Mouse (Mus musculus) adrenal gland, adult 8-10 months (tissue): ENCODE results near the gene Il1rapl2. TPM values are rescaled to one million over a fixed set of nuclear protein-coding genes. Genes with fewer than 3 reads are reported as not detected.
A peak's percentile ranks its signal among the peaks of the same experiment; 100 is the strongest.

Experiments used
- DNase-seq: peaks from one replicate; pipeline ENCODE4 v3.0.0; 2022
- total RNA-seq, 4 experiments: library from RNA; stranded (reverse); gene quantifications; 2 replicates each; pipeline ENCODE4 v1.2.4; 2022

Il1rapl2 gene
- total RNA-seq, result 1 to 10 TPM in 2 of 4 experiments, under 1 TPM in 2; 0.59 to 5.8 (median 2.1) TPM

DNA sequence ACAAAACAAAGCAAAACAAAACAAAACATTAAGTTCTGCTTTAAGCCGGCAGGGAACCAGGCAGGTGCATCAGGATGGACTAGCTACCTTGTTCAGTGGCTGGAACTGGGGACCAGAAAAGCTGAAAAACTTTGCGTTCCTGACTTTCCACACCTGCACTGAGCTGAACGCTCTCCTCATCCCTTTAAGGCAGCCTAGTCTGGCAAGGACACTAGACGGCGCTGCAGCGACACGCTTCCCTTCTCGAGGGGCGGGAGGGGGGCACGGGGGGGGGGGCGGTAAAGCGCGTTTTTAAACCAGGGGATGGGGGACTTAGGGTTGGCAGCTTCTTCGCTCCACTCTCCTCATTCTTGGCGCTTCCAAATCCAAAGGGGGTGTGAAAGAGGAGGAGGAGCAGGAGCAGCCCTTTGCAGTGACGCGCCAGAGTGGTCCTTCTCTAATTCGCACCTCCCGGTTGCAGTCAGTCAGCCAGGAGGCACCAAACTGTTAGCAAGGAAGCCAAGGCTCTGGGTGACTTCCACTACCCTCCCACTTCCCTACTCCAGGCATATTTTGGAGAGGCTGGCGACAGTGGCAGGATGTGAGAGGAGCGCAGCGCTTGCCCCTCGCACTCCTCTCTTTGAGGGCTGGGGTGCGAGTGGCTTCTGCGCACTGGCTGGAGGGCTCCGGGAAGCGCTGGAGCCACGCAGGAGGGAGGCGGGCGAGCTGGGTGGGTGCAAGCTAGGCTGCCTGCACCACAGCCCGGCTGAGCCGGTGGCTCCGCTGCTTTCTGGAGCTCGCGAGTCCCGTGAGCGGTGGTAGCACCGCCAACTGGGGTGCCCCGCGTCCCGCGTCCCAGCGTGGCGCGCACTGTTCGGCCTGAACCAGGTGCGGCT is at the start of gene Il1rapl2:
Il1rapl2 (plus strand) TSS at position 288 of the 875 bp plus-strand sequence.
- DNase-seq, result no peak

DNA sequence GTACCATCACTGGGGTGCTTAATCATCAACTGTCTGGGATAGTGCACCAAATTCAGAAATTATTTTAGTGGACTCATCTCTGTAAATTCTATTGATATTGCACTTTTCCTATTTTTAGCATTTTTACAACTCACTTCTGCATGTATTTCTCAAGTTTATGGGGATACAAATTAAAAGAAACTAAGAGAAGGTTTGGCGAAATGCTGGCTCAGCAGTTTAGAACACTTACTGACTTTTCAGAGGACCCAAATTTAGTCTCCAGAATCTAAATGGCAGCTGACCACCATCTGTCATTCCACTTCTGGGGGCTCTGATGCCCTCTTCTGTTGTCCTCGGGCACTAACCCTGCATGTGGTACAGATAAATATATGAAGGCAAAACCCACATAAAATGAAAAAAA is 22.1 kb upstream of the Il1rapl2 start:
- DNase-seq, result no peak

DNA sequence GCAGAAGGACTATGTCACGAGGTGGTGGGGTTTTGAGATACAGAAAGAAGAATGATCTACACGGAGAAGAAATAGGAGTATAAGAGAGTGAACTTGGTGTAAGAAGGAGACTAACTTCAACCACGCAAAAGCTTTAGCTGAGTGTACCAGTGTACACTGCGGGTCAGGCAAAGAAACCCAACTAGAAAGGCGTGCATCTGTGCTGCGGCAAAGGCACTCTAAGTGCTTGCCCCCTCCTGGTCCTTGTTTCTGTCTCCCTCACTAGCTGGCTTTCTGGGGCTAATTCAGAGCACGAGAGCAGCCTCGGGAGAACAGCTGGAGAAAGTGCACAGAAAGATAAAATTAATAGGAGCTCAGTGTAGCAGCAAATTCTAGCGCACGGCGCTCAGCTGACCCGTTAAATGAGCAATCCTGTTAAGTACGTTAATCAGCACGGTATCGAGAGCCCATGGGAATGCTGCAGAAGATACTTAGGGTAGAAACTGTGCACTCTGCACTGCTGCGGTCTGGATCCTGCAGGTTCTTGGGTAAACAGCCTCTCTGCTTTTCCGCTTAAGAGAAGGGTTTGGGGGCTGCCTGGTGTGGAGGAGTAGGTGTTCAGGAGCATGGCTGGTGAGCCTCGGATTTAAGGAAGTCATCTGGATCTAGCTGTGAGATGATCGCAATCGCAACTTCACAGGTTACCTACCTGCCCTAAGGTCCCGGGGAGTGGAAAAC is 778 bp upstream of the Il1rapl2 start:
- no peak for DNase-seq

DNA sequence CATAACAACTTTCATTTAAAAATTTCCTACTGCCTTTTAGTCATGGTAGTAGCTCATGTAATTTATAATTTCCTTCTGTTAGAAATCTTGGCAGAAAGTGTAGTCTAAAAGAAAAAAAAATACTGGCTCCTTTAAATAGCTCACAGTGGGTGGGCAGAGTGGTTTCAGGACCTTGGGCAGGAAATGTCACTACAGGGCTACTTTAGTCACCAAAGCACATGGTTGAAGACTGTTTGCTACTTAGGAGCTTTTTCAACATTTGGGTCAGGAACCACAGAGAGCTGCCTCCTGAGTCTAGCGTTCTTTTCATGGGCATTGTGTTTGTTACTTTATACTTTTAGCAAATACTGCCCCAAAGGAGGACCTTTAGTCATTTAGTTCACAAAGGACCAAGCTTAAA is 12.2 kb downstream of the Il1rapl2 start:
- DNase-seq, result no peak

DNA sequence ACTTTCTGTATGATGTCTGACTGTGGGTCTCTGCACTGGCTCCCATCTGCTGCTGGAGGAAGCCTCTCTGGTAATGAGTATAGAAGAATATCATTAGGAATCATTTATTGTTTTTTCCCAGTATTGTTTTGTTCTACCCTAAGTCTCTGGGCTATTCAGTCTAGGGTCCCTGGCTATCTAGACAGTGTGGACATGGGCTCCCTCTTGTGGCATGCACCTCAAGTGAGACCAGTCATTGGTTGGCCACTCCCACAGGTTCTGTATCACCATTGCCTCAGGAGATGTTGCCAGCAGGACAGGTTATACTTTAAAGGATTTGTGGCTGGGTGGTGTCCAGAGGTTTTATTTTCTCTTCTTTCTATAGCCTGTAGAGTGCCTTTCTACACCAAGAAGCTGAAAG is 50.3 kb downstream of the Il1rapl2 start:
- DNase-seq, result peak; percentile 15

DNA sequence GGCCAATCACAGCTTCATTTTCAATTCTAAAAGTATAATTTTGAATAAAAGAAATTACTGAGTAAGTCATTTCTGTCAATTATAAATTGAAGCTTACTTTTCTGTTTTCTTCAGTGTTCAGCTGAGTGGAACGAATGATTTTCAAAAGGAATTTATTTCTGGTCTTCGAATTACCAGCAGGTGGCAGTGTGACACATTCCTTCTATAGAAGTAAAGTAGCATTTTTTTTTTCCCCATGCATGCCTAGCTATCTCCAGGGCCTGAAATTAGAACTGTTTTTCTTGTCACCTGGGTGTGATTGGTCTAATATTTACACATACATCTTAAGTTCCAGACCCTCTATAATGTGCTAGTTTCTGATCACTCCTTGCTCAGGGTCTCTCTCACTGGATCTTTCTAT is 96.6 kb downstream of the Il1rapl2 start:
- DNase-seq, result no peak

DNA sequence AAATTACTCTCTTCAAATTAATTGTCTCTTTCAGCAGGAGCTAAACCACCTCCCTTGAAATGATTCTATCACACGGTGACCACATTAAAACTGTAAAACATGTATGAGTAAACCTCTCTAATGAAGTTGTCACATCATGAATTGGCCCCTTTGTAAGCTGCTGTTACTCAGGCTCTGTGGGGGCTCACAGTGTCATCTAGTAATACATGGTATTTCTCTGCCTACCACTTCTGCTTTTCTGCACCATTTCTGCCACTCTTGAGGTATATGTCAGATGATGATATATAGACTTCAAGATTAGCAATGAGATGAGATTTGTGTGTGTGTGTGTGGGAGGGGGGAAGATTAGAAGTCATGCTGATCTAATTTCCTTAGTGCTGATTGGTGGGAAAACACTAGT is 117.6 kb downstream of the Il1rapl2 start:
- DNase-seq, result no peak

DNA sequence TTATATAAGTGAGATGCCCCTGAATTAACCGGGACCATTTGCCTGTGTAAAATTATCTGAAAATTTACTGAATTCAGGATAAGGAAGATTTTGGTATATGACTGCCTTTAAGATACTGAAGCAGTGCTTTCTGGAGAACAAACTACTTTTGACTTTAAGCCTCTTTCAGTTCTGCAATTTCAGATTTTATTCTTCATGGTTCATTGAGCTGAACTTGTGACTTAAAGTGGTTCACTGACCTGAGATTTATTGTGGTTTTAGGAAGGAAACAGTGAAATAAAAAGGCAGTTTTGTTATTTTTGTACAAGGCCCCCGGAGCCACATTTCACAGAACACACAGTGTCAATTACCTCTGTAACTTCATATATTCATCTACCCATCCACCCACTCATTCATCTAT is 129.6 kb downstream of the Il1rapl2 start:
- DNase-seq, result no peak

DNA sequence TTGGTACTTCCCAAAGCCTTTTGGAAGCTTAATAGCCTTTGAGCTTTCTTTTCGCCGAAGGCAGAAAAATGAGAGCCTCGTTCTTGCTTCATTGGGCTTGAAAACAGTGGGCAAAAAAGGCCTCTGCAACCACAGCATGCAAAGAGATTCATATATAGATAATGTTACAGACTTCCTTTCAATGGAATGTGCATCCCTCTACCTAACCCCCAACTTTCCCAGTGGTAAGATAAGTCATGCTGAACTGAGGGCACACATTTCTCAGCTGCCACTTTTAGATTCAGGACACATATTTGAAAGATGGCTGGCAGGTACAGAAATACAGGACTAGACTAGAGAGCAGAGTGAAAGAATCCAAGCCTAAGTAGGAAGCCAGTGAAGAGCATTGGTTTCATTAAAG is 185.1 kb downstream of the Il1rapl2 start:
- DNase-seq, result no peak

DNA sequence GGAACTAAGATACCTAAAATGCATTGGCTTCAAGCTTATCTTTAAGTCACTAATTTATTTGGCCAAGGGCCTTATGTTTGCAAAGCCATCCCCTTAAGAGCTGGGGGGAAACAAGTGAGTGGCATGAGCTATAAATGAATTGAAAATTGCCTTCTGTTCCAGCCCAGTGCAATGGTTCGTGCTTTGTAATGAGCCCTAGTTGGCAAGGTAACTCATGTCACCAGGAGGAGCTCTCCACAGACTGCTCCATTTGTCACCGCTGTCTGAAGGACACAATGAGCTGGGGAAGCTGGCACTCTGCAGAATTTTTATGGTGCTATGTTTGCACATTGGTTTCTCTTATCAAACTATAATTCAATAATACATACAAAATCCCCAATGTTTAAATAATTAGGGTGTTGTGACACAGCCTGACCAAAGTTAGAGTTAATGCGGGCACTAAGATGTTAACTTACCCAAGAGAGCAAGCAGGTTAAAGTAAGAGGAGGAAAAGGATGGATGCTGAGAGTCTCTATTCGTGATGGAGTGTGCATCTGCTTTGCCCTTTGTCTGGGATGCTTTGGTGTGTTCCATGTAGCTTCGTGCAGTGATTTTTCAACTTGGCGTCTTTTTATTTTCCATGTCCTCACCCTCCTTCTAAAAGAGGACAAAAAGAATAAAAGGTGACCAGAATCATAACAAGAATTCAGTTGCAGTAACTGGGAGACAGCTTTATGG is 235.2 kb downstream of the Il1rapl2 start:
- DNase-seq, result no peak

DNA sequence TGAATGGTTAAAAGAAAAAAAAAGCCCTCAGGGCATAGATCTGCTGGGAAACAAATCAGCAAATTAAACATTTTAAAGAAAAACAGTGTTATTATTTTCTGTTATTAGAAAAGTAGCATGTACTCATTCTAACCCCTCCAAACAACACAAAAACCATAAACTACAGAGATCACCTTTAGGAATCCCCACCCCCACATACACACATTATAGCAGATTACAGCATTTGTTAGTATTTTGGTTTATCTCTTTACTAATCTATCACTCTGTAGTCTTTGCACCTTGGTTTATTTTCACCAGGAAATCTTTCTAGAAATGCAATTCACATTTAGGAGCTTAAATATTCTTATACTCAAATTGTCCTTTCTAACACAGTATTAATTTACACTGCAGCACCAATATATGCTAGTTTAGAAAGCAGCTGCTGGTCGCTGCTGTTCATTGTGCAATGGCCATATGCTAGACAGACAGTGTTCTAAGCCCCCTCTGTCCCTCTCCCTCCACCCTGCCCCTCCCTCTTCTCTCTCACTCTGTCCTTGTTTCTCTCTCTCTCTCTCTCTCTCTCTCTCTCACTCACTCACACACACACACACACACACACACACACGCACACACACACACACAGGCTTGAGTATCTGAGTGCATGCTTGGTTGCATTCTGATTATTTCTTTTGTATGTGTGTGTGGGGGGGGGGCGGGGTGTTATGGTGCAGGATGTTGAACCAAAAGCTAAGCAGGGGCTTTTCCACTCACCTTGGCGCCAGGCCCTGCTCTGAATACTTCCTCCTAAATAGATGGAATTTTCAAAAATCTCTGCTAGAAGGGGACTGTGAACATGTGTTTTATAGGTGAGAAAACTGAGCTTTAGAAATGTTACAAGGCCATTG is 236.1 kb downstream of the Il1rapl2 start:
- DNase-seq, result no peak

DNA sequence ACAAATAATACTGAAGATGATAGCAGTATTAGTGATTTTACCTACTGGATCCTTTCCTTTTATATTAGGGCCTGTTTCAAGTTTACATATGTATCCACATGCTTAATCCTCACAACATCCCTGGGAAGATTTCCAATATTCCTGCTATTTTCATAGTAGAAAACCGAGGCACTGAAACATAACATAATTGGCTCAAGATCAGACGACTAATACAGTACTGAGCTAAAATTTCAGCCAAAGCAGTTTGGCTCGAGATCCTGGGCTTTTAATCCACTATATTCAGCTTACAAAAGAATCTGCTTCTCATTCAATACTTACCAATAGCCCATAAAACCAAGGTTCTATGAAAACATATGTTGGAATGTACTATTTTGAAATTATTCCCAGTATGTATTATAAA is 239.1 kb downstream of the Il1rapl2 start:
- DNase-seq, result no peak

DNA sequence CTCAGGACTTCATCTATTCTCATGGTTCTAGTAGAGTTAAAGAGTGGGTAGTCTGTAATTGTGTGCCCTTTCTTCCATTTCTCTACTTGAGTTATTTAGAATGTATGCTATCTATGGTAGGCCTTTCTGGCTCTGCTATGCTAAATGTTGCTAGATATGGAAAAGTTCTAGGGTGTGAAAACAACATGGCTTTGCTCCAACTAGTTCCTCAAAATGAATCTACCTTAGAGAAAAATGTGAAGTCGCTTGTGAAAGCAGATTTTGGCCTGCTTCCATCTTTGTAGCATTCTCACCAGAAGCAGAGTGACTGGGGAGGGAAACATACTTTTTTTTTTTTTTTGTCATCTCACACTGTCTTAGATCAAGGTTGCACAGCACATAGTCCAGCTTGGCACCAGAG is 241.7 kb downstream of the Il1rapl2 start:
- no peak for DNase-seq

DNA sequence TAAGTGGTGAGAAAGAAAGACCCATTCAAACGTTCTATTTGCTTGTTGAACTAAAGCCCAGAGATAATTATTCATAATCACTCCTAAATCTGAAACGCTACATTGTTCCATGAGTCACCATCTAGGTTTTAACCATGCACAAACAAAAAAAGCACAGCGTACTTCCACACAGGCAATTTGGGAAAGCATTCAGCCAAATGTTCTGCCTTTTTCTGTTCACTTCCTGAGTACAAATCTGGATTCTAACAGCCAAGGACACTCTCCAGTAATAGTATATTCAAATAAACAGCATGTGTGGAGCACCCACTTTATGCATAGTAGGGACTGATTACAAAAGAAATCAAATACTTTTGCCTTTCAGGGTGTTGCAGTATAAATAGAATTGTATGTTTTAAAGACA is 278.5 kb downstream of the Il1rapl2 start:
- no peak for DNase-seq

DNA sequence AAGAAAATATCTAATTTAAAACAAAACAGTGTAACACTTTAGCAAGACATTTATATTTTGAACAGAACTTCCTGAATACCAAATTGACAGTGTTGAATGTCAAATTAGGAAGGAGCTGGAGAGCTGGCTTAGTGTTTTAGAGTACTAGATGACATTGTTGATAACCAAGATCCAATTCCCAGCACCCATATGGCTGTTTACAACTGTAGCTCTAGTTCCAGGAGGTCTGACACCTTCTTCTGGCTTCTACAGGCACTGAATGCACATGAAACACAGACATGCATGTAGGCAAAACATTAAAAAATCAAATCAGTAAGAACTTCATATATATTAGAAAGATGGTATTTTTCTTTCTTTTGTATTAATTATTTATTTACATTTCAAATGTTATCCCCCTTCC is 353.1 kb downstream of the Il1rapl2 start:
- no peak for DNase-seq

DNA sequence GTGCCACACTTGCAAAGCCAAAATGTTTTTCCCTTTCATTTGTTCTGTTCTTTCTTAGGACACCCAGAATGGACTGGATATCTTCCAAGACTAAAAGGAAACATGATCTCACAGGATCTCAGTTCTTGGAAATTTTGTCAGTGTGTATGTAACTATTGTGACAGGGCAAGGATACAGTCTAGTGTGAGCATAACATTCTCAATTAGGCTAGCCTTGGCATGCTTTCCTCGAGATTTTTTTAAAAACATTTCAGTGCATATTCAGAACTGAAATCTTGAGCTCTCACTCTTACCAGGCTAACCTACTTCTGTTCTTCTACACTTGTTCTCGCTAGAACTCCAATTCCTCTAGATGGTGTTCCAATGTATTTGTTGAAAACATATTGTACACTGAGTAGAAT is 356.4 kb downstream of the Il1rapl2 start:
- DNase-seq, result no peak

DNA sequence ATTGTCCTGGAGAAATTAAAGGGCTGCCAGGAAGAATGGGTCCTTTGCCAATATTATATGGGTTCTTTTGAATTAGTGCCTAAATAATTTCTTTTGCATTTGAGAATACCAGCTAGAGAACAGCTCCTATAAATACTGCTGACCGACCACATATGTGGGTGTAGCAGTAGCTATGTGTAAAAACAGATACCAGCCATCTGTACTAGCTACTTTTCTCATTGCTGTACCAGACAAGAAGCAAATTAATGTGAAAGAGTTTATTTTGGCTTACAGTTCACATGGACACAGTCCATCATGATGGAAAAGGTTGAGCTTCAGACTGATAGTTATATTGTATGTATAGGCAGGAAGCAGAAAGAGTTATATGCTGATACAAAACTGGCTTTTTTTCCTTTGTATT is 377.3 kb downstream of the Il1rapl2 start:
- DNase-seq, result no peak

DNA sequence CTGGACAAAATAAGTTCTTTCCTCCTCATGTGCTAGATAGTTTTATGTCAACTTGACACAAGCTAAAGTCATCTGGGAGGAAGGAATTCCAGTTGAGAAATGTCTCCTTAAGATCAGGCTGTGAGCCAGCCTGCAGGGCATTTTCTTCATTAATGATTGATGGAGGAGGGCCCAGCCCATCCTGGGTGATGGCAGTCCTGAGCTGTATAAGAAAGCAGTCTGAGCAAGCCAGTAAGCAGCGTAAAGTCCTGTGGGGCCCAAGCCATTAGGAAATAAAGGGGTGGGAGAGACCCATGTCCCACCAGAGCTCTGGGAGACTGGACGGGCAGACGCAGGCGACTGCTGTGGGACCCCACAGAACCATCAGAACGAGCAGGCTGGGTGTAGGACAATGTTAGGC is 400.9 kb downstream of the Il1rapl2 start:
- no peak for DNase-seq

DNA sequence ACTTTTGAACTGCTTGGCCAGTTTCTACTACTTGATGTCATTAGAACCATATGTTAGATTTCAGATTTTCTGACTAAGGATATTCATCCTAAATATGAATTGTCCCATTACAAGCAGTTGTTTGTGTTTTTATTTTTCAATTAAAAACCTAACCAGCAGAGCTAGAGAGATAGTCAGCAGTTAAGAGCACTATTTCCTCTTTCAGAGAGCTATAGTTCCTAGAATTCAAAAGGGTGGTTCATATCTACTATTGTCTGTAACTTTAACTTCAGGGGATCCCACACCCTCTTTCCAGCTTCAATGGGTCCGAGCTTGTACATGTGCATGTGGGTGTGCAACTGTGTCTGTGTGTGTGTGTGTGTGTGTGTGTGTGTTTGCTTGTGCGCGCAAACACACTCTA is 472.7 kb downstream of the Il1rapl2 start:
- DNase-seq, result no peak

DNA sequence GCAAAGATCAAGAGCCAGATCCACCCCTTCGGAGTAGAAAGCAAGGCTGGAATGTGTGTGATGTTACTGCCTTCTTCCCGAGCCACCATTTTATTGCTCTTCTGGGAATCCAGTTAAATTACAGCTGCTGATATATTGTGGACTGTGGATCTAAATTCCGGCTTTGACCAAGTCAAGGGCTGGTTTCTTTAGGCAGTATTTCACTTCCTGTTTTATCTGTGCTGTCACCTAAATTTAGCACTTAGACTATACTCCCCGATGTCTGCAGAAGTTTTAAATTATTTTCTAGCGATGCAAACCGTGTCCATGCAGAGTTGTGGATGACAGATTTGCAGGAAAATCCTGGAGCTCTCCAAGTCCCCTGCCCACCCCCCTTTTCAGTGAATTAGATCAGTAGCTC is 533.5 kb downstream of the Il1rapl2 start:
- no peak for DNase-seq

DNA sequence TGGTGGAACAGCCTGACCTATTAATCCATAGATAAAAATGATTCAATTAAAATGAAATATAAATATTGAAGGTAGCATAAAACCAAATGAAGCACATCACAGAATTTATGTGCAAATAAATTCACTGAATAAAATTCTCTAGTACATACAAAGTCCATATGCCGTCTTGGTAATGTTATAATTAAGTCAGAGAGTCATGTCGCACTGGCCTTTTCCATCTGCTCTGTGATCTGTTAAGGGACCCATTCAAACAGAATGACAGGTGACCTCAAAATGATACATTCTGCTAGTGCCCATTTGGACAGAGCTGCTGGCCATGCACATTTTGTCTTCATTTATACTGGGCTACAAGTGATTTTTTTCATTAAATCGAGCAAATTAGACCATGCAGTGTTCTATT is 534.3 kb downstream of the Il1rapl2 start:
- DNase-seq, result no peak

DNA sequence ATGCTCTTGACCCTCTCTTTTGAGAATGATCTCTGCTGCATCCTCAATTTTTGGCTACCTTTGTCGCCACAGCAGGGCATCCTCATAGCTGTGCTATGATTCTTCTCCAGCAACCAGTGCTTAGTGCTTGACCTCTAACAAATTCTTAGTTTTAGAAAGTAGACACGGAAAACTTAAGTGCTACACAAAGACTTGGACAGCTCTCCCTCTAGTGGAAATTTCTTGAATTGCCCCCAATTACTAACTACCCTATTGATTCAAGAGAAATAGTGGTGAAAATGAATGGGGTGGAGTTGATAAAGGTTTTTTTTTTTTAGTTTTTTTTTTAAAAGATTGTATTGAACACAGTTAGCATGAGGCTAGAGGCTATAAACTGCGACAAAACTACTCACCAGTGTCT is 599.7 kb downstream of the Il1rapl2 start:
- DNase-seq, result no peak
